Mouse (Mus musculus): ENCODE measurements at regions not wholly inside any gene's neighbourhood (a gene's known extent, or its start where the extent isn't known, plus 50 kb on each side); places are given as distances from the start of the nearest gene placed in this dataset.

- DNase-seq, result no peak
Measured at GRCm38 (mm10) chr3:140221478-140221877, 990.7 kb downstream of the Pdha2 start.

- no peak for DNase-seq
Measured at GRCm38 (mm10) chr3:140230712-140231111, 981.4 kb downstream of the Pdha2 start.

DNA sequence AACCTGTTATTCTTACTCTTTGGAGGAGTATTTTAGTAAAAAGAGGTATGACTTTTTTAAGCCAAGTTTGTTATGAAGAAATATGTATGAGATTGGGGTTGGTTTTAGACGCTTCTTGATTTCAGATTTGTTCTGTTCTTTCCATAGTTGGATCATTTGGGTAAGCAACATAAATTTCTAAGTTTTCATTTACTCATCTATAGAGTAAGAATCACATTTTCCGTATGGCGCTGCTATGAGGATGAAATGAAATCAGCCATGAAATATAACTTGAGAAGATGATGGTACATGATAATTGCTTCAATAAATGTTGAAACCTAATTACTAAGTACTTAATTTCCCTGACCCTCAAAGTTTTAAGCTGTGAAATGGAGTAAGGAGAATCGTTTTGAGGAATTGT, 979.0 kb downstream of the Pdha2 start:
- no peak for DNase-seq

DNA sequence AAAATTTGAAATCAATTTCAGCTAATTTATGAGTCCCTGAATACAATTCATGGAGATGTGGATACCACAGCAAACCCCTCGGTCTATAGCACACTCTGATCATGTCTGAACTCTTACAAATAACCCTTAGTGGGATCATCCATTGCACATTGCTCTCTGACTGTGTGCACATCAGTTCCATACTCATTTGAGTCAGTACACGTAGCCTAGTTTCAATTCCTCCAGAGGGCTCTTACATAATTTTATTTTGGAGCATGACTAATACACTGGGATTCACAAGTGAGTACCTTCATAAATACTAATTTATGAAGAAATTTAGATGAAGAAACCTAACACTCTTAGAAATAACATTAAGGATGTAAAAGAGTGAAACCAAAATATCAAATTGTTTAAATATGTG, 978.3 kb downstream of the Pdha2 start:
- DNase-seq, result no peak

- no peak for DNase-seq
Measured at GRCm38 (mm10) chr3:140239276-140239675, 972.9 kb downstream of the Pdha2 start.

Small RNA genes in the stretch of these regions (microRNA-seq; reads per million reads assigned to microRNA genes)
- gene Mir7j (ENCODE audit: borderline replicate concordance in 2 of 2), result 17.5 to 46.4 reads per million in 2 experiments

All from gastrocnemius, postnatal 25 days (tissue).